Mouse (Mus musculus) adrenal gland, adult (tissue): ENCODE measurements at regions not wholly inside any gene's neighbourhood (a gene's known extent, or its start where the extent isn't known, plus 50 kb on each side); places are given as distances from the start of the nearest gene placed in this dataset.

ENCODE experiments used
- DNase-seq, 2 experiments: peaks; one replicate each; pipeline ENCODE4 v3.0.0; 2022 to 2023; ENCODE audit warnings: low spot score in 1 of 2; ENCODE audit not compliant: inconsistent age in 2 of 2

GRCm38 (mm10) chr6:11109773-11110172 is 797.5 kb downstream of the Ndufa4 start:
- no peak for DNase-seq

GRCm38 (mm10) chr6:11108346-11108966 is 798.8 kb downstream of the Ndufa4 start:
- DNase-seq, result peak in 1 of 2 experiments; percentile 3

DNA sequence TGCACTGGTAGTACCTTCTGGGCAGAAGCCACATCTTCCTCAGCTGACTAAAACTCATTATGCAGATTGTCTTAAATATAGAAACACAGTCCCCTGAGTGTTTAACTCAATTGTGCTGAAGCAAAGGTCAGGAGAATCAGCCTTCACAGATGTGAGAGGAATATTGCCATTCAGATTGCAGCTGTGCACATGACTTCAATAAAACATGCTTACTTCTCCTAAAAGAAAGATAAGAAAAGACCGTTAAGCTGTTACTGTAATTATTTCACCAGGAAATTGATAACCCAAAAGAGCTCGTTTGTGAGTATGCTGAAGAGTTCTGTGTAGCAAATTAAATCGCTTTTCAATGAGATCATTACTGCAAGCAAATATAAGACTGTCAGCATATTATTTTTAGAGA is 803.9 kb downstream of the Ndufa4 start:
- no peak for DNase-seq

- no peak for DNase-seq
Observed at GRCm38 (mm10) chr6:11060961-11061583, 846.2 kb downstream of the Ndufa4 start.
